Mouse (Mus musculus) intestine, embryonic 14.5 days (tissue): ENCODE data around the gene Gli1. TPM values are rescaled to one million over a fixed set of nuclear protein-coding genes. Genes with fewer than 3 reads are reported as not detected.
A peak's percentile ranks its signal among the peaks of the same experiment; 100 is the strongest.

Experiments used
- ATAC-seq: fragments of 200-750 bp; cut with Nextera tagmentation; replicated peaks from 2 replicates; pipeline ENCODE4 v1.8.0; 2017; ENCODE audit warnings: low read depth, moderate number of reproducible peaks, moderate TSS enrichment, moderate library complexity; ENCODE audit not compliant: low FRiP score, low TSS enrichment
- DNase-seq: peaks from one replicate; pipeline ENCODE4 v3.0.0-alpha.2; 2018; ENCODE audit warnings: low spot score
- H3K27ac ChIP-seq: fragments of 300-500 bp; sonication (generic); 2 replicates; pipeline ENCODE4 v1.5.1; 2014; ENCODE audit warnings: low read depth, mild to moderate bottlenecking, control low read depth
- H3K27me3 ChIP-seq: fragments of 300-500 bp; sonication (generic); replicated peaks from 2 replicates; pipeline ENCODE4 v1.6.1; 2014; ENCODE audit warnings: low read length, control low read depth; ENCODE audit not compliant: control insufficient read depth, insufficient read depth
- H3K36me3 ChIP-seq: fragments of 300-500 bp; sonication (generic); 2 replicates; pipeline ENCODE4 v1.6.1; 2014; ENCODE audit warnings: low read length, control low read depth; ENCODE audit not compliant: control insufficient read depth, insufficient read depth
- H3K4me1 ChIP-seq: fragments of 300-500 bp; sonication (generic); replicated peaks from 2 replicates; pipeline ENCODE4 v1.6.1; 2014; ENCODE audit warnings: low read length, control low read depth, mixed read lengths; ENCODE audit not compliant: control insufficient read depth, insufficient read depth
- H3K4me2 ChIP-seq: fragments of 300-500 bp; sonication (generic); 2 replicates; pipeline ENCODE4 v1.6.1; 2014; ENCODE audit warnings: low read length
- H3K4me3 ChIP-seq: fragments of 300-500 bp; sonication (generic); 2 replicates; pipeline ENCODE4 v1.5.1; 2014; ENCODE audit warnings: low read depth, low read length, control low read depth, mixed read lengths
- H3K9ac ChIP-seq: fragments of 300-500 bp; sonication (generic); 2 replicates; pipeline ENCODE4 v1.6.1; 2014; ENCODE audit warnings: mild to moderate bottlenecking, low read length
- H3K9me3 ChIP-seq: fragments of 300-500 bp; sonication (generic); 2 replicates; pipeline ENCODE4 v1.6.1; 2016; ENCODE audit warnings: low read length, control low read depth; ENCODE audit not compliant: control insufficient read depth
- WGBS: fragments of 180-500 bp; shearing (Covaris S2); extraction: QIAGEN DNeasy Blood & Tissue Kit; methylation state at CpG from one replicate; pipeline ENCODE4 v1.1.7; 2014; 5-methylcytosine and 5-hydroxymethylcytosine counted together
- polyA plus RNA-seq: library from polyadenylated mRNA; unstranded; fragments of >200 nt; fragmentation: Nextera tagmentation; extraction: Ambion mirVana; gene quantifications from 2 replicates; pipeline ENCODE4 v1.2.1, GENCODE M21; 2014

The Gli1 gene
- 12.6 and 15.1 TPM in 2 replicates for polyA plus RNA-seq

GRCm38 (mm10) chr10:127341891-127342639 is at the start of gene Gli1:
Gene Gli1, minus strand, starts transcription at chr10:127341974.
- Histone ChIP-seq H3K9ac (peak within 1 kb of the TSS; percentile 49), H3K36me3 (peaks cover 4% of the 10 kb centered on the region), H3K4me3 (peak within 1 kb of the TSS; percentile 44), H3K27ac (peak within 1 kb of the TSS; percentile 95), H3K9me3 (no peaks in the 10 kb centered on the region), H3K27me3 (0 out of 2 replicates have a peak, but pooled peaks cover 5% of the 10 kb centered on the region), H3K4me2 (peak within 1 kb of the TSS; percentile 88), H3K4me1 (peaks cover 3% of the 10 kb centered on the region; the same call in 1 of the 2 replicates)
- ATAC-seq = peak; percentile 36
- under 1% methylated on average over 28 of the region's 29 CpGs for WGBS
- peak; percentile 93 for DNase-seq

GRCm38 (mm10) chr10:127381743-127382134 is 40.0 kb upstream of the Gli1 start:
- ATAC-seq (no peak), DNase-seq (no peak)
- WGBS = 48% methylated on average over 2 of the region's 2 CpGs
- H3K4me1 ChIP-seq = peaks cover 21% of the 10 kb centered on the region
- peak overlapping the region; percentile 90 for H3K27ac ChIP-seq
- peak overlapping the region; percentile 74 for H3K4me2 ChIP-seq
- H3K27me3 ChIP-seq = no peaks in the 10 kb centered on the region
- H3K9me3 ChIP-seq = no peaks in the 10 kb centered on the region
- peak overlapping the region; percentile 70 for H3K4me3 ChIP-seq
- H3K9ac ChIP-seq = peak overlapping the region; percentile 84
- H3K36me3 ChIP-seq = no peaks in the 10 kb centered on the region

- DNase-seq (peak; percentile 84), ATAC-seq (peak; percentile 83)
- Histone ChIP-seq H3K36me3 (no peaks in the 10 kb centered on the region), H3K27ac (peak overlapping the region; percentile 90), H3K4me1 (peaks cover 18% of the 10 kb centered on the region), H3K9ac (peak overlapping the region; percentile 84), H3K4me3 (peak overlapping the region; percentile 70), H3K9me3 (no peaks in the 10 kb centered on the region), H3K4me2 (peak overlapping the region; percentile 74), H3K27me3 (no peaks in the 10 kb centered on the region)
- 1% methylated on average over 58 of the region's 79 CpGs for WGBS
These were observed 39.3 kb upstream of the Gli1 start for GRCm38 (mm10) chr10:127380767-127381742.

GRCm38 (mm10) chr10:127380251-127380691 is 38.5 kb upstream of the Gli1 start, which contains the start of gene R3hdm2:
Gene R3hdm2, plus strand, starts transcription at chr10:127380327.
- H3K9me3 ChIP-seq = no peaks in the 10 kb centered on the region
- under 1% methylated on average over 36 of the region's 53 CpGs for WGBS
- peaks cover 14% of the 10 kb centered on the region for H3K4me1 ChIP-seq
- H3K27ac ChIP-seq = peak within 1 kb of the TSS; percentile 90
- no peaks in the 10 kb centered on the region for H3K36me3 ChIP-seq
- H3K9ac ChIP-seq = peak within 1 kb of the TSS; percentile 84
- H3K27me3 ChIP-seq = no peaks in the 10 kb centered on the region
- peak within 1 kb of the TSS; percentile 74 for H3K4me2 ChIP-seq
- peak; percentile 97 for ATAC-seq
- peak within 1 kb of the TSS; percentile 70 for H3K4me3 ChIP-seq
- DNase-seq = peak; percentile 91

GRCm38 (mm10) chr10:127379654-127380053 is 37.9 kb upstream of the Gli1 start:
- Histone ChIP-seq H3K4me2 (peak overlapping the region; percentile 56), H3K9ac (no peak overlapping the region; the same call in 1 of the 2 replicates), H3K9me3 (no peaks in the 10 kb centered on the region), H3K4me1 (peaks cover 14% of the 10 kb centered on the region), H3K27me3 (no peaks in the 10 kb centered on the region), H3K4me3 (peak overlapping the region; percentile 70), H3K36me3 (no peaks in the 10 kb centered on the region), H3K27ac (peak overlapping the region; percentile 90; the same call in 1 of the 2 replicates)
- DNase-seq = no peak
- 88% methylated on average over 8 of the region's 8 CpGs for WGBS
- no peak for ATAC-seq

GRCm38 (mm10) chr10:127377700-127378099 is 35.9 kb upstream of the Gli1 start:
- H3K4me1 ChIP-seq = peaks cover 10% of the 10 kb centered on the region
- no peaks in the 10 kb centered on the region for H3K27me3 ChIP-seq
- no peak overlapping the region for H3K4me2 ChIP-seq
- H3K9me3 ChIP-seq = no peaks in the 10 kb centered on the region
- DNase-seq (no peak), ATAC-seq (no peak)
- H3K9ac ChIP-seq = no peak overlapping the region
- no peaks in the 10 kb centered on the region for H3K36me3 ChIP-seq
- H3K27ac ChIP-seq = no peak overlapping the region
- no peak overlapping the region for H3K4me3 ChIP-seq
- WGBS = 65% methylated on average over 3 of the region's 3 CpGs

GRCm38 (mm10) chr10:127371023-127371422 is 29.2 kb upstream of the Gli1 start:
- no peaks in the 10 kb centered on the region for H3K9me3 ChIP-seq

More at GRCm38 (mm10) chr10:127371023-127371422, 29.2 kb upstream of the Gli1 start:
- Histone ChIP-seq H3K27ac (no peak overlapping the region), H3K36me3 (no peaks in the 10 kb centered on the region), H3K4me1 (peaks cover 4% of the 10 kb centered on the region; the same call in 1 of the 2 replicates), H3K27me3 (no peaks in the 10 kb centered on the region), H3K4me2 (no peak overlapping the region), H3K4me3 (no peak overlapping the region), H3K9ac (no peak overlapping the region)
- no peak for DNase-seq
- 83% methylated on average over 2 of the region's 2 CpGs for WGBS
- ATAC-seq = no peak
